Mouse (Mus musculus) heart, postnatal 10 days (tissue): ENCODE results near the gene Syn3. TPM values are rescaled to one million over a fixed set of nuclear protein-coding genes. Genes with fewer than 3 reads are reported as not detected.
A peak's percentile ranks its signal among the peaks of the same experiment; 100 is the strongest.

Source experiments
- DNase-seq, 2 experiments: peaks; one replicate each; pipeline ENCODE4 v3.0.0; 2021
- intact Hi-C: fragments of 180-260 bp; cut with DNase I; formaldehyde crosslinking; loops from one replicate; pipeline ENCODE4 v1.15.1; 2025
- total RNA-seq, 2 experiments: library from RNA; stranded (reverse); gene quantifications; 2 replicates each; pipeline ENCODE4 v1.2.3; 2021

The Syn3 gene
- total RNA-seq, 2 experiments from 2014 or later = 0.62 to 0.79 TPM

GRCm38 (mm10) chr10:86182183-86182805 lies 316.4 kb downstream of the Syn3 start:
- intact Hi-C loops = loop anchor here (1.0 to 5.0 kb wide), 3 partner anchors 114 to 270 kb away; no protein-coding TSS in a partner anchor
- DNase-seq = peak; percentile 72 to 81

DNA sequence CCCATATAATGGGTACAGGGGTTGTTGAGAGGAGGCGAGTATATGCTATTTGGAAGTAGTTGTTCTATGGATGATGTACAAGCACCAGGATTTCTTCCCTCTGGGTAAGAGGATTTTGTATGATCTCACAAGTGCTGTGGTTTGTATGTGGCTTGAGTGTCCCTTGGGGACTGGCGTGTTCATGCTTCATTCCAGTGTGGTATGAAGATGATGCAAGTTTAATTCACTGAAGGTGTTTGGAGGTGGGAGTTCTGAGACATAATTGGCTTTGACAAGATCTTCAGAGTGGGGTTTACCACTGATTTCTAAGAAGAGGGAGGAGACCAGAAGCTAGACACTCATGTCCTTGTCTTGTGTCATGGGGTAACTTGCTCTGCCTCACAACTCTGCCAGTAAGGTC lies 322.3 kb downstream of the Syn3 start:
- DNase-seq = no peak
- intact Hi-C loops = no loop called here

GRCm38 (mm10) chr10:86174017-86174416 lies 324.7 kb downstream of the Syn3 start:
- intact Hi-C loops = no loop called here
- DNase-seq = no peak

GRCm38 (mm10) chr10:86173284-86173683 lies 325.4 kb downstream of the Syn3 start:
- intact Hi-C loops = no loop called here
- no peak for DNase-seq

DNA sequence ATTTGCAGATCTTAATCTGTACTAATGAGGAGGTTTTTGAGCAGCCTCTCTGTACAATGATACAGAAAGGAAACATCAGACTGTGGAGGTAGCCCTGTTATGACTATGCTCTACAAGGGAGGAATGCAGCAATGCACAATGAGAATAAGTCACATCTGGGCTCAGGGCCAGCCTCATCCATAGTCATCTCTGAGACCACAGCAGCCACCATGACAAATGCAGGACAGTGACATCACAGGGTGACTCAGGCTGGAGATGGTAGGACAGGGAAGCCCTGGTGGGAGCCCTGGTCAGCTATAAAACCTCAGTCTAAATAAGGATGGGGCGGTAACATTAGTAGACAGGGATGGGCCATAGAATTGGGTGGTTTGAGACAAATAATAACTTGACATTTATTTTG lies 327.4 kb downstream of the Syn3 start:
- no peak for DNase-seq
- intact Hi-C loops = no loop called here

DNA sequence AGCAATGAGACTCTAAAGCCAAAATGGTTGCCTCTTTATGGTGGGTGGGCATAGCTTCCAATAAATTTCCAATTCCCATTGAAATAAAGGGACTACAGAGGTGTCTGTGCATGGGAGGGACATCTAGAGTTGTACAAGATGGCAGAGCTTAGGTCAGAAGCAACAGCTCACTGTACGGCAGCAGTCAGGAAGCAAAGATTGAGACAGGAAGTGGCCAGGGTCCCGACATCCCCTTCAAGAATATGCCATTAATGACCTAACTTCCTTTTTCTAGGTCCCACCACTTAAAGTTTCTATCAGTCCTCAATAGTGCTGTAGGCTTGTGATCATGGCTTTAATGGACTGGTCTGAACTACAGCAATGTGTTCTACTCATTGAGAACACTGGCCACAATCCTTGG lies 330.6 kb downstream of the Syn3 start:
- intact Hi-C loops = no loop called here

DNA sequence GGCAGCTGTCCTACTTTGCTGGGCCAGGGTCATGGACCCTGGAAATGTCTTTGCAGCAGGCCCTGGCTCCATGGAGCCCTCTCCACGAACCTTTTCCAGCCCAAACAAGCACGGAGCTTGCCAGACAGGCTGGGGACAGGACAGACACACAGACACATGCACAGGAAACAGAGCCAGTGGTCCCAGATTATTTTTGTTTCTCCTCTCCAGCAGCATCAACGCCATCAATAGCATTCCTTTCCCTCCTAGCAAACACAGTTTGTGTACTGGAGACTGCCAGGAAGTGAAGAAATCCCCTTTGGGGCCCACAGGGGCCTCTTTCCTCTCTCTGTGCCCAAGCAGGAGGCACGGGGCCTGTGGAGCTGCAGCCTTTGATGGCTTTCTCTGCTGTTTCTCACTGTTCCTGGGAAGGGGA lies 331.8 kb downstream of the Syn3 start:
- DNase-seq = peak; percentile 38 to 54
- intact Hi-C loops = no loop called here

More for the DNA sequence above, 330.6 kb downstream of the Syn3 start:
- DNase-seq = no peak

DNA sequence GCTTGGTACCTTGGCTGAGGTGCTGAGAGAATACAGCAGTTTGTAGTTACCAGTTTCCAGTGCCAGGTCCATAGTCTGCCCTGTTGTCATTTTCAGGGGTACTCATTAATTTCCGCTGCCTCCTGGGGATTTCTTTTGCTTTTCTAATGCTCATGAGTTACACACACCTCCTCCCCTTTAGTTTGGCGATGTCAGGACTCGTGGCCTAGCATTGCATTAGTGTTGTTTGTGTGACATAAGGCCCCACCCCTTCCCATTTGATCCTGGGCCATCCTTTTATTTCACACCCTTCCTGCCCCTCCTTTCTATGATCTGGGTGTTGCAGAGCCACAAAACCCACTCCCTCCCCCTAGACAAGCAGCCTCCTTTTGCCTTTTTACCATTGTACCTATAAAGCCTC lies 334.6 kb downstream of the Syn3 start:
- intact Hi-C loops = no loop called here
- DNase-seq = no peak

- no peak for DNase-seq
- intact Hi-C loops = no loop called here
Measured at GRCm38 (mm10) chr10:86161783-86162271, 336.9 kb downstream of the Syn3 start.

DNA sequence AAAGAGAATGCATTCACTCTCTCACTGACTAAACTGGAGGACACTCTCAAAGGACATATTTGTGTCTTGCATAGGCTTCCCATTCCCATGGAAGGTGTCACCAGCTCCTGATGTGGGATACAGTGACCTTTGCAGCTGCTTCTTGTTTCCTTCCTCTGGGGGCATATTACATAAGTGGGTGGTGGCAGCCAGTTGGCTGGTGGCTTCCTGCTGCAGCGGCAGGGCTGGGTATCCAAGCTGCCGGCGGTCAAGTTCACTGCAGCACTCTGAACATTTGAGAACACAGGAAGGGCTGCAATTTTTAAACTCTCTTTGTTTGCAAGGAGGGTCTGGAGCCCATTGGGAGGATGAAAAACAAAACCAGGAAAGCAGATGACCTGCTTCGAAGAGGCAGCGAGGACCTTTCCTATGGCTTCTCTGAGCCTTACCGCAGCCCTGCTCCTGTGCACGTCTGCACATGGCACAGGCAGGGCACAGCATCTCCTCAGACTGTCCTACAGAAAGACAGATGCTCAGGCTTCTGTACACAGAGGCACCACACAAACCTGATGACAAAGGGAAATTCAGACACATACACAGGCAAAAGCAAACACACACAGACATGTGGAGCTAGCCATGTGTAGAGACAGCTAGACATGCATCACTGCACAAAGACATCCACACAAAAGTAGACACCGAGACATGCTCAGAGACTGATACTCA lies 340.3 kb downstream of the Syn3 start:
- no peak for DNase-seq
- intact Hi-C loops = loop anchor here (5.0 kb wide), 1 partner anchor 91 kb away; no protein-coding TSS in a partner anchor

DNA sequence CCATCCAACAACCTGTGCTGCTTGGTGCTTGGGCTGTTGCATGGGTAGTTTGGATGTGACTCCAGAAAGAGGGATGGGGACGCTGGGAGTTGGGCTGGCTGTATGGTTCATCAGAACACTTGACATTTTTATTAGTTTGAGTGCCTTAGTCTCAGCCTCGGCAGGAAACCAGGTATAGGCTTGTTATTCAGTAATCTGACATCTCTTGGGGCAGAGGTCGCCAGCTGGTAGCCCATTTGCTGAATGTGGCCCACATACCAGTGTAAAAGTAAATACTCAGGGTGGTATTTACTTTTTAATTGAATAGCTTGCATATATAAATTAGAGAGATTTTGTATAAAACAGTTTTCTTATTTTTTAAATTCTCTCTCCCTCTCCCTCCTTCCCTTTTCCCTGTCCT lies 343.4 kb downstream of the Syn3 start:
- no peak for DNase-seq
- intact Hi-C loops = loop anchor here (5.0 kb wide), 1 partner anchor 88 kb away; no protein-coding TSS in a partner anchor

DNA sequence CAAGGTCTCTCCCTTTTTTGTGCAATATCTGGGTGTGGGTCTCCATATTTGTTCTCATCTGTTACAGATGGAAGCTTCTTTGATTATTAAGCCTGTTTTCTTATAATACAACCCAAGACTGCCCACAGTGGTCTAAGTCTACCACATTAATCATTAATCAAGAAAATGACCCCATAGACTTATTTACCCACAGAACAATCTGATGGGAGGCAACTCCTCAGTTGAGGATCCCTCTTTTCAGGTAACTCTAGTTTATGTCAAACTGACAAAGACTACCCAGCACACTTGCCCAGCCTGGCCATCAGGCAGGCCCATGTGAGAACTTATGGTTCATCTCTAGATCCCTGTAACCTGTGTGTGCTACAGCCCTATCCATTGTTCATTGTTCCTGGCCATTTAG lies 345.5 kb downstream of the Syn3 start:
- DNase-seq = no peak
- intact Hi-C loops = no loop called here

- intact Hi-C loops = no loop called here
- DNase-seq = no peak
Measured at GRCm38 (mm10) chr10:86151357-86151756, 347.3 kb downstream of the Syn3 start.

- intact Hi-C loops = no loop called here
- DNase-seq = no peak
Measured at GRCm38 (mm10) chr10:86150076-86150475, 348.6 kb downstream of the Syn3 start.

DNA sequence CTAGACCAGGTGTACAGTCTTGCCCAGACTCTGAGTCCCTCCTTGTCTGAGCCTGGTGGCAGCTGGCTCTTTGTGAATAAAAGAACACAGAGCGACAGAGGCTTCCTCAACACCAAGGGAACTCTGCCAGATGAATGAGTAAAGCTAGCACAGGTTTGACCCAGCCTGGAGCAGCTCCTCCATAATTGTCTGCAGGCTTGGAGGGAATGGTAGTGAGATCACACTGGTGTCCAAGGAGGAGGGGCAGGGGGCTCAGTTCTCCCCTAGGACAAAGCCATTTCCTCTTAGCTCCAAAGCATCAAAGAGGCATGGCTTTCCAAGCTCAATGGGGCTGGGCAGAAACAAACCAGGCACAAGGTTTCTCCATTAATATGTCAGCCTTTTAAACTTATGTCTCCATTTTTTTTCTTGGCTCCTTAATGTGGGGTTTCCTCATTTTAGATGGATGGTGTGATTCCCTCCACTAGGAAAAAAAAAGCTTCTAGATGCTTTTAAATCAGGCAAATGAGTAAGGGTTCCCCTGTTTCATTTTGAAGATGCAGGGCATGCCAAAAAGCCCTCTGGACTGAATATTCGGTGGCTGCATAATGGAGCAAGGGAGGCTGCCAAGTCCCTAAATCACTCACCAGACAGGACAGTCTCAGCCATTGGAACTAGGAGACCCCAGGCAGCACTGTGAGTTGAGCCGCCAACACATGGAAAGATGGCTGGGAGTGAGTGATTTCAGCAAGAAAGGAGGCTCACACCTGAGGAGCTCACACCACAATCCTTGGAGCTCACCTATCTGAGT lies 349.5 kb downstream of the Syn3 start:
- DNase-seq = no peak
- intact Hi-C loops = no loop called here

DNA sequence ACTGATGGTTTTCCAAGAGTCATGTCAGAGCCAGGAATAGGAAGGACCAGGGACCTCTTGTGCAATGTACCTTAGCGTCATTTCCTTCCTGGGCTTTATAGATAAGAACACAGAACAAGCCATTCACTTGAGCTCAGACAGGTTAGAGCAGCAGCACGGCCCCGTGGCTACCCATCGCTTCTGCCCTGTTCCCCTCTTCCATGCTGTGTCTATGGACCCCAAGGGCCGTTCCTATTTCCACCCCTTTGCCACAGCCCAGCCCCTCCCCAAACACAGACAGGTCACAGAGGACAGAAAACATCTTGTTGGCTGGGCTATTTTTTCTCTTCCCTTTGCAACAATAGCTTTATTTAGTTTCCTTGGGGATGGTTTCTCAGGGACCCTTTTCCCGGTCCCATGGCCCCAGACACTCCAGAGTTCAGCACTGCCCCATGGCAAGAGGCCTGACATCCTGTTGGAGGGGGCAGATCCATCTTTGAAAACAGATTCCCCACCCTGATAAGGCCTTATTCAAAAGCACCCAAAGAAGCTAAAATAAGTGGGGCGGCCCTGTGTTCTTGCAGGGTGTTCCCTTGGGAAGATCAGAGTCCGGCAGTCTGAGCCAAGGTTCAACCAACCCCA lies 359.5 kb downstream of the Syn3 start:
- DNase-seq = peak; percentile 23 to 25
- intact Hi-C loops = no loop called here

DNA sequence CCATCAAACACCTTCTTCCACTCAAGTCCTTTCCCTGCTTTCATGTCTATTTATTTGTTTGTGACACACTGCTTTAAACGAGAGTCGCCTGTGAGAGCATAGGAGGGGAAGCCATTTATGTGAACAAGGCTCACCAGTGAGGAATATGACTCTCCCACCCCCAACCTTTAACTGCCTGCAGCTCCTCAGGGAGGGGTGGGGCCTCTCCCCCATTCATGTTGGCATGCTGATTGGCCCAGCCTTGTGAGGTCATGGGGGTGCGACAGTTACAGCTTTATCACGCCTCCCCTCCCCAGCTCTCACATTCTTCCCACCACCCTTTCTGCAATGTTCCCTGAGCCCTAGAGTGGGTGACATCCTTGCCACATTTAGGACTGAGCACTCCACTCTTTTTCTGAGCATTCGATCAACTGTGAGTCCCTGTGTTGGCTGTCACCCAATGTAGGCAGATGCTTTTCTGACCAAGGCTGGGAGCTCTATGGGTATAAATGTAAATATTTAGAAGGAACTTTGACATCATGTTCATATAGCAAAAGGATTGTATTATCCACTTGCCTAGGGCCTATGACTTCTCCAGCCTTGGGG lies 361.0 kb downstream of the Syn3 start:
- no peak for DNase-seq
- intact Hi-C loops = no loop called here

- intact Hi-C loops = no loop called here
- DNase-seq = no peak
Measured at GRCm38 (mm10) chr10:86137106-86137505, 361.6 kb downstream of the Syn3 start.

DNA sequence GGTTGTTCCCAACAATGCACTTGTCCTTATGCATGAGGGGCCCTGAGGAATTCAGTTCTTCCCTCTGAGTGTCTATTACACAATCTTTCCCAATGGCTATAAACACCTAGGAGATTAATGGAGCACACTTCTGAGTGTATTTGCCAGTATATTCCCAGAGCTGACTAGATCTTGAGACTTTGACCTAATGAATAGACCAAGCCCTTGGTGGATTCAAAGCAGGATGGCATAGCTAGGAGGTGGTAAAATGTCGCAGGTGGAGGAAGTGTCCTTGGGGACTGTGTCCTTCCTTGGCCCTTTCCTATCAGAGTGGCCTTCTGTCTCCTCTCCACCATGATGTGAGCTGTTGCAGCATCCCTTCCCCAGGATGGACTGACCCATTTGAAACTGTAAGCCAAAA lies 362.4 kb downstream of the Syn3 start:
- intact Hi-C loops = no loop called here
- no peak for DNase-seq

DNA sequence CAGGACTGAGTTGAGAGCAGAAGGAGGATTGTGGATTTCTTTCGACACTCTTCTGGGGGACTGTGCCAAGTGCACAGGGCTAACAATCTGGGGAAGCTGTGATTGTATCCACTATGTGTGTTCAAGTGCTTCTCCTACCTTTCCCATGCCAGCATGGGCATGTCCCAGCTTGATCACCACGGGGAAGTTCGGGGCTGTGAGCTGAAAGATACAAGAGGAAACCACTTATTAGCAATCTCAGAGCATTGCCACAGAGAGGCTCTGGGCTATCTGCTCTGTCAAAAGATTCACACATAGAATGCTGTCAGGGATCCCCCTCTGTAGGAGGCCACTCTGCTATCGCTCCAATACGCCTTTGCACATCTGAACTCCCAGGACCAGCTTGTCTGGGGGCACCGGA lies 363.8 kb downstream of the Syn3 start:
- no peak for DNase-seq
- intact Hi-C loops = no loop called here

GRCm38 (mm10) chr10:86134336-86134735 lies 364.4 kb downstream of the Syn3 start:
- DNase-seq = no peak
- intact Hi-C loops = no loop called here
